Mouse (Mus musculus) testis, adult 2 months (tissue): ENCODE results near the gene Olfr223.

Source experiments
- CTCF ChIP-seq: fragments of 200-500 bp; IDR thresholded peaks from 2 replicates; pipeline ENCODE4 v1.5.1; 2012; ENCODE audit warnings: low read depth, mild to moderate bottlenecking, inconsistent platforms, low read length, moderate library complexity; ENCODE audit not compliant: control insufficient read depth, insufficient read depth, insufficient replicate concordance
- POLR2A ChIP-seq: fragments of 200-500 bp; IDR thresholded peaks from 2 replicates; pipeline ENCODE4 v1.6.1; 2012; ENCODE audit warnings: low read depth, mild to moderate bottlenecking, inconsistent platforms, low read length, moderate library complexity; ENCODE audit not compliant: control insufficient read depth

DNA sequence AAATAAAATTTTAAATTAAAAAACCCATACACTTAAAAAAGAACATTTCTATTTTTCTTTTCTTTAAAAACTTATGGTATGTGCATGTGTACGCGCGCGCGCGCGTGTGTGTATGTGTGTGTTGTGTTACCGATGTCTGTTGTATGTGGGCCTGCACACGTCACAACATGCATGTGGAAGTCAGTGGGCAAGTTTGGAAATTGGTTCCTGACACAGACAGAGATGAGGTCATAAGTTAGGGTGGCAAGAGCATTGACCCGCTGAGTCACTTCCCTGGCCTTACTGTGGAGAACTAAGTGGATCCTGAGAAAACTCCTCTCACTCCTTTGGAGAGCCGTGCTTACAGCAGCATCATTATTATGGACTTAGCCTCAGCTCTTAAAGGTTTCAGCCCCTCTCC lies 39.0 kb downstream of the Olfr223 start:
- TF ChIP-seq CTCF: no peak
- TF ChIP-seq POLR2A: no peak
